Mouse (Mus musculus) neural tube, embryonic 13.5 days (tissue): ENCODE results near the gene Asb14. TPM values are rescaled to one million over a fixed set of nuclear protein-coding genes. Genes with fewer than 3 reads are reported as not detected.
"Not testable (repeated sequence)": the region's sequence is repeated elsewhere in the genome, so short reads cannot be mapped to it uniquely, and the experiment has no call there.

Experiments
- ATAC-seq: fragments of 200-750 bp; cut with Nextera tagmentation; 2 replicates; pipeline ENCODE4 v1.8.0; 2017; ENCODE audit warnings: low read depth, mild to moderate bottlenecking, moderate TSS enrichment, moderate library complexity
- H3K27ac ChIP-seq: fragments of 300-500 bp; sonication (generic); replicated peaks from 2 replicates; pipeline ENCODE4 v1.5.1; 2015; ENCODE audit warnings: moderate library complexity, mild to moderate bottlenecking, inconsistent platforms
- H3K27me3 ChIP-seq: fragments of 300-500 bp; sonication (generic); 2 replicates; pipeline ENCODE4 v1.6.1; 2015; ENCODE audit warnings: mild to moderate bottlenecking, inconsistent platforms
- H3K36me3 ChIP-seq: fragments of 300-500 bp; sonication (generic); 2 replicates; pipeline ENCODE4 v1.6.1; 2015; ENCODE audit warnings: mild to moderate bottlenecking, inconsistent platforms
- H3K4me1 ChIP-seq: fragments of 300-500 bp; sonication (generic); replicated peaks from 2 replicates; pipeline ENCODE4 v1.6.1; 2015; ENCODE audit warnings: inconsistent platforms
- H3K4me2 ChIP-seq: fragments of 300-500 bp; sonication (generic); 2 replicates; pipeline ENCODE4 v1.6.1; 2015; ENCODE audit warnings: inconsistent platforms, mild to moderate bottlenecking, moderate library complexity
- H3K4me3 ChIP-seq: fragments of 300-500 bp; sonication (generic); 2 replicates; pipeline ENCODE4 v1.5.1; 2015; ENCODE audit warnings: mild to moderate bottlenecking, inconsistent platforms
- H3K9ac ChIP-seq: fragments of 300-500 bp; sonication (generic); 2 replicates; pipeline ENCODE4 v1.6.1; 2015; ENCODE audit warnings: moderate library complexity, mild to moderate bottlenecking, inconsistent platforms
- H3K9me3 ChIP-seq: fragments of 300-500 bp; sonication (generic); 2 replicates; pipeline ENCODE4 v1.6.1; 2016; ENCODE audit warnings: inconsistent platforms
- WGBS: fragments of 180-500 bp; shearing (Covaris S2); methylation state at CpG from one replicate; pipeline ENCODE4 v1.1.7; 2015; 5-methylcytosine and 5-hydroxymethylcytosine counted together
- polyA plus RNA-seq: library from polyadenylated mRNA; unstranded; fragments of >200 nt; fragmentation: Nextera tagmentation; extraction: Ambion mirVana; gene quantifications from 2 replicates; pipeline ENCODE4 v1.2.1, GENCODE M21; 2015

The Asb14 gene
- polyA plus RNA-seq, 1 experiment from 2014 or later: 0.22 TPM

DNA sequence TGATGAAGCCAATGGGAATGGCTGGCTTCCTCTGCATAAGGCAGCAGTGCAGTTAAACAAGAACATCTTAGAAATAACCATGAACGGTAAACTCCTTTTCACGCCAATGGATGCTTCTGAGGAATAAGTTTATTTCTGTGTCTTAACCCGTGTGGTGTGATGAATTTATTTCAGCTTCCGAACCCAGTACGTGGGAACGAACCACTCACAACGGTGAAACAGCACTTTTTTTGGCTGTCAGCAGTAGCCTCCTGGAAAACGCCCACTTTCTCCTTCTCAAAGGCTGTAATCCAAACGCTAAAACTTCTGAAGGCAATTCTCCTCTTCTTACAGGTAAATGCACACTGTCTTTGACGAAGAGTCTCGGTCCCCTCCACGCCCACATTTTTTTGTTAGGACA, 6.5 kb downstream of the Asb14 start:
- H3K27me3 ChIP-seq: no peaks in the 10 kb centered on the region
- H3K9me3 ChIP-seq: no peaks in the 10 kb centered on the region
- H3K4me1 ChIP-seq: no peaks in the 10 kb centered on the region
- no peak overlapping the region for H3K9ac ChIP-seq
- no peaks in the 10 kb centered on the region for H3K36me3 ChIP-seq
- H3K4me3 ChIP-seq: no peak overlapping the region
- no peak overlapping the region for H3K4me2 ChIP-seq
- no peak overlapping the region for H3K27ac ChIP-seq
- no peak for ATAC-seq
- 91% methylated on average over 12 of the region's 12 CpGs for WGBS

DNA sequence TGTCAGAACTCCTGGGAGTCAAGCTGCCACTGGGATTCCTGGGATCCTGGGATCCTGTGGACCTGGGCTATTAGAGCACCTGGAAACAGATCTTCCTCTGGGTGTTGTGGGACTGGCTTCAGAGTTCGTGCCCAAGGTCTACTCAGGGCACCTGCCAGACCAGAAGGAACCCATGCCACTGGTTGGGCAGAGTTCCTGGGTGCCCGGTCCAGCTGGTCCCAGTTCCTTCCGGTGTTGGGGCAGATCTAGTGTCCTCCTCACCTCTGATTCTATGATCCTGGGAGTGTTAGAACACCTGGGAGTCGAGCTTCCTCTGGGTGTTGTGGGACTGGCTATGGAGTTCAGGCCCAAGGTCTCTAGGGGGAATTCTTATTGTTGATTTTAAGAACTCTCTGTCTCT, 13.0 kb downstream of the Asb14 start:
- no peak overlapping the region for H3K9ac ChIP-seq
- no peaks in the 10 kb centered on the region for H3K27me3 ChIP-seq
- H3K4me3 ChIP-seq: no peak overlapping the region
- H3K4me1 ChIP-seq: no peaks in the 10 kb centered on the region
- H3K4me2 ChIP-seq: no peak overlapping the region
- WGBS: 91% methylated on average over 4 of the region's 4 CpGs
- no peak for ATAC-seq
- H3K27ac ChIP-seq: no peak overlapping the region
- H3K9me3 ChIP-seq: no peaks in the 10 kb centered on the region
- 0 out of 2 replicates have a peak, but pooled peaks cover 3% of the 10 kb centered on the region for H3K36me3 ChIP-seq

DNA sequence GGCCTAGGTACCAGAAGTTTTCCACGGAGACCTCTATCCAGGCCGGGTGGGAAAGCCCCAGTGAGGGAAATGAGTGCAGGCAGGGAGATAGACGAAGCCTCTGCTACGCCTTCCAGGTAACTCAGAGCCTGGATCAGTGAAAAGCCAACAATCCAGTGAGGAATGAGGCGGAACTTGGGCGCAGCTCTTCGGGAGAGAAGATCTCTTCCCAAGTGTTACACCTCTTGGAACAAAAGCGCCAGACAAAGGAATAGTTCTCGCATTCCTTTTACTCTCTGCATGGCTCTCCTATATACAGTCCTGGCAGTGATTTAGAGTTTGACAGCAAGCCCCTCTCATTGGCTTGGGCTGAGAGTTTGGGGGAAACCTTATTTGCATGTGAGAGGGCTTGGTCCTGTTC, 16.1 kb downstream of the Asb14 start:
- not testable (repeated sequence) for H3K36me3 ChIP-seq, H3K4me1 ChIP-seq, ATAC-seq, H3K4me2 ChIP-seq, H3K27me3 ChIP-seq, H3K4me3 ChIP-seq, H3K9ac ChIP-seq, H3K9me3 ChIP-seq, H3K27ac ChIP-seq
- 39% methylated on average over 9 of the region's 9 CpGs for WGBS

DNA sequence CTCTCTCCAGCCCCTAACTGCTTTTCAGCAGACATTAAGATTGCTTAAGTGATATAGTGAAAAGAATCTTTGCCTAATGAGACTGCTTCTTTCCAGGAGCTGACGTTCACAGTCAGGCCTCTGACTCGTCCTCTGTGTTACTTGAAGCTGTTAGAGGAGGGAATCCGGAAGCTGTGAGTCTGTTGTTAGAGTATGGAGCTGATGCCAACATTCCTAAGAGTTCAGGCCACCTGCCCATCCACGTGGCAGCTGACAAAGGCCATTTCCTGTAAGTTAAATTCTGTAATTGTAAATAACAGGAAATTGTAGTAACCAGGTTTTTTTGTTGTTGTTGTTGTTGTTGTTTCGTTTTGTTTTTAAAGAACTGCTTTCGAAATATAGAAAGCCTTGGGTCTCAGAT, 16.8 kb downstream of the Asb14 start:
- 0 out of 2 replicates have a peak, but pooled peaks cover 7% of the 10 kb centered on the region for H3K36me3 ChIP-seq
- H3K27ac ChIP-seq: no peak overlapping the region
- no peaks in the 10 kb centered on the region for H3K27me3 ChIP-seq
- H3K4me2 ChIP-seq: no peak overlapping the region
- H3K4me1 ChIP-seq: no peaks in the 10 kb centered on the region
- no peaks in the 10 kb centered on the region for H3K9me3 ChIP-seq
- H3K9ac ChIP-seq: no peak overlapping the region
- WGBS: 75% methylated on average over 6 of the region's 6 CpGs
- H3K4me3 ChIP-seq: no peak overlapping the region
- ATAC-seq: no peak

DNA sequence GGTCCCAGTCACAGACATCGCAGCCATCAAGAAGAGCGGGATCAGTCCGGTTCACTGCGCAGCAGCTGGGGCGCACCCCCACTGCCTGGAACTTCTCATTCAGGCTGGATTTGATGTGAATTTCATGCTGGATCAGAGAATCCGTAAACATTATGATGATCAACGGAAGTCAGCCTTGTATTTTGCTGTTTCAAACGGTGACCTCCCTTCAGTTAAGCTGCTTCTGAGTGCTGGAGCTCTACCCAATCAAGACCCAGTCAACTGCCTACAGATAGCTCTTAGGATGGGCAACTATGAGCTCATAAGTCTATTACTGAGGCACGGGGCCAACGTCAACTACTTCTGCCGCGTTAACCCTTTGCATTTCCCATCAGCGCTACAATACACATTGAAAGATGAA, 17.5 kb downstream of the Asb14 start:
- Histone ChIP-seq H3K36me3 (0 out of 2 replicates have a peak, but pooled peaks cover 7% of the 10 kb centered on the region), H3K27ac (no peak overlapping the region), H3K4me3 (no peak overlapping the region), H3K9ac (no peak overlapping the region), H3K4me2 (no peak overlapping the region), H3K27me3 (no peaks in the 10 kb centered on the region), H3K4me1 (no peaks in the 10 kb centered on the region), H3K9me3 (no peaks in the 10 kb centered on the region)
- no peak for ATAC-seq
- 94% methylated on average over 13 of the region's 13 CpGs for WGBS

DNA sequence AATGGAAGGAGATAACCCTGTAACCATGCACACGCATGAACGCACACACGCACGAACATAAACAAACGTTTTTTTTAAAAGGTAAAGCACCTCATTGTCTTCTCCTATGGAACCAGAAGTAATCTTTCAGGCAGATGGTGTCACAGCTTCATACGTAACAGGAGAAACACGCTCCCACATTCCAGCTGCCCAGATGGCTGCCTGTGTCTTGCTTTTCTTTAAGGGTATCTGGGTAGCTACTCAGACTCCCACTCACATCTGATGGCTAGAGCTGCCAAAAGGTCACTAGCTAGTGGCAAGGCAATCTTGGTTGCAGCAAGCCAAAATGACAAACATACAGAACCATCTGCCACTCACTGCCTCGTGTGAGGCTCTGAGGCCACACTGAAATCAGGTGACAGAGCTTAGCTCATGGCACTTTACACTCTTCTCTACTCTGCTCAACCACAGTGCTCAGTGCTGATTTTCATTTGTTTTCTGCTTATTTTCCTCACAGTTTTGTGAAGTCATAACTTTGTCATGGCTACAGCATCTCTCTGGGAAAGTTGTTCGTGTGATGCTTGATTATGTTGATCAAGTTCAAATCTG, 19.4 kb downstream of the Asb14 start:
- H3K4me1 ChIP-seq: no peaks in the 10 kb centered on the region
- H3K36me3 ChIP-seq: peaks cover 12% of the 10 kb centered on the region
- no peak for ATAC-seq
- H3K9ac ChIP-seq: no peak overlapping the region
- 63% methylated on average over 9 of the region's 9 CpGs for WGBS
- no peaks in the 10 kb centered on the region for H3K27me3 ChIP-seq
- no peak overlapping the region for H3K27ac ChIP-seq
- no peak overlapping the region for H3K4me2 ChIP-seq
- no peaks in the 10 kb centered on the region for H3K9me3 ChIP-seq
- H3K4me3 ChIP-seq: no peak overlapping the region

DNA sequence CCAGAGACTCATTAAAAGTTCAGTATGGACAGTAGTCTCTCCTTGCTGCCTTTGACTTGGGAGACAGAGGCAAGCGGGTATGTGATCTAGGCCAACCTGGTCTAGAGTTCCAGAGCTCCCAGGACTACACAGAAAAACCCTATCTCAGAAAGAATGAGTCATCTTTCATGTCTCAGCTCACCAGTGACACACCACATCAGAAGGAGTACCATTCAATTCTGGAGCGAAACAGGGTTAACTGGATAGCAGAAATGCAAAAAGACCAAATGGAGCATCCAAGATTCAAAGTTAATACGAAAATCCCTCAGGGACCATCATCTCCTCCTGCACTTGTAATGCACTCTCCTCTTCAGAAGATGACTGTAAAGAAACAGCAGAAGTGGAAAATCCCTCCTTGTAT, 25.0 kb downstream of the Asb14 start:
- no peak overlapping the region for H3K9ac ChIP-seq
- no peak overlapping the region for H3K4me2 ChIP-seq
- H3K4me3 ChIP-seq: no peak overlapping the region
- no peak overlapping the region for H3K27ac ChIP-seq
- H3K9me3 ChIP-seq: no peaks in the 10 kb centered on the region
- peaks cover 48% of the 10 kb centered on the region for H3K36me3 ChIP-seq
- ATAC-seq: no peak
- no peaks in the 10 kb centered on the region for H3K27me3 ChIP-seq
- WGBS: 96% methylated on average over 3 of the region's 3 CpGs
- no peaks in the 10 kb centered on the region for H3K4me1 ChIP-seq

DNA sequence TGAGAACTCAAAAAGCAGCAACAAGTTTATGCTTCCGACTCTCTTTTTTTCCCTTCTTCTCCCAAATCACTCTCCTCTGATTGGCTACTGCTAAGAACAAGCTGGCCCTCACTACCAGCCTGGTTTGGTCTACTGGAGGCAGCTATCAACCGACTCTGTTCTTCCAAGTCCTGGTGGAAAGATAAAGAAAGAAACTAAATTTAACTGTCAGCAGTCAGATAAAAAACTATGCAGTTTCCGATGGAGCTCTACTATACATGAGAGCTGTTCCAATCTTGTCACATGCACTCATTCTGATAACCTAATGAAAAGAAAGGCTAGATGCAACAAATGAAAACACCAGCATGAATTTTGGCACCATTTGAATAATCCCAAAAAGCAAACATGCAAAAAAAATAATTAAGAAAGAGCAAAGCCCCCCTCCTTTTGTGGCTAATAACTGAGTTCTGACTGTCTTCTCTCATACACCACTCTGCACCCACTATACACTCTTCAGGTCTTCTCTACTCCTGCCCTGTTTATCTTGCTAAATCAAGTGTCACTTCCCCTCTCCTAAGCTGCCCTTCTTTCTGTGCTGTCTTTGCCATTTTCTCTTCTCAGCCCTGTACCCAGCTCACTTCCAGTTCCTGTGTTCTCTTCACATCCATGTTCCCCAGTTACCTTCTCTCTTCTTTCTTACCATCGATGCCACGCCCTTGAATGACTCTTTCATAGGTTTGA, 29.5 kb downstream of the Asb14 start:
- no peak overlapping the region for H3K9ac ChIP-seq
- H3K4me3 ChIP-seq: no peak overlapping the region
- H3K27me3 ChIP-seq: no peaks in the 10 kb centered on the region
- H3K36me3 ChIP-seq: peaks cover 70% of the 10 kb centered on the region
- H3K4me2 ChIP-seq: no peak overlapping the region
- H3K27ac ChIP-seq: no peak overlapping the region
- H3K9me3 ChIP-seq: no peaks in the 10 kb centered on the region
- H3K4me1 ChIP-seq: no peaks in the 10 kb centered on the region
- ATAC-seq: no peak
- WGBS: 93% methylated on average over 5 of the region's 5 CpGs

DNA sequence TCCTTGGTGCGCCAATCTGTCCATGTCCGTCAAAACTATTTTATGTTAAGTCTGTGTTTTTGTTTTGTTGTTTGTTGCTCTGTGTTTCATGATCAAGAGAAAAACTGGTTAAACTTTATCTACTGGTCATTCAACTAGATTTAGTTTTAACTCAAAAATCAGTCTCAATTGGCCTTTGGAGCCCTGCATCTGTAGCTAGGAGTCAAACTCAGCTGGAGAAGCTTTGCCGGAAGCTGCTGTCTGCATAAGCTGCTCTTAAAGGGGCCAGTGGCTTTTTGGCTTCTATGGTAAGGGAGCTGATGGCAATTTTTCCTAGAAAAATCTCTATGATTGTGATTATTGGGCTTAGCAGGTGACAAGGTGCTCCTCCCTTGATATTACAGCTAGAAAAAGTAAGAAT, 40.5 kb downstream of the Asb14 start:
- H3K27me3 ChIP-seq: no peaks in the 10 kb centered on the region
- no peak for ATAC-seq
- no peak overlapping the region for H3K9ac ChIP-seq
- no peak overlapping the region for H3K27ac ChIP-seq
- no peak overlapping the region for H3K4me3 ChIP-seq
- 86% methylated on average over 3 of the region's 3 CpGs for WGBS
- no peak overlapping the region for H3K4me2 ChIP-seq
- H3K36me3 ChIP-seq: peaks cover 53% of the 10 kb centered on the region
- H3K4me1 ChIP-seq: no peaks in the 10 kb centered on the region
- no peaks in the 10 kb centered on the region for H3K9me3 ChIP-seq

DNA sequence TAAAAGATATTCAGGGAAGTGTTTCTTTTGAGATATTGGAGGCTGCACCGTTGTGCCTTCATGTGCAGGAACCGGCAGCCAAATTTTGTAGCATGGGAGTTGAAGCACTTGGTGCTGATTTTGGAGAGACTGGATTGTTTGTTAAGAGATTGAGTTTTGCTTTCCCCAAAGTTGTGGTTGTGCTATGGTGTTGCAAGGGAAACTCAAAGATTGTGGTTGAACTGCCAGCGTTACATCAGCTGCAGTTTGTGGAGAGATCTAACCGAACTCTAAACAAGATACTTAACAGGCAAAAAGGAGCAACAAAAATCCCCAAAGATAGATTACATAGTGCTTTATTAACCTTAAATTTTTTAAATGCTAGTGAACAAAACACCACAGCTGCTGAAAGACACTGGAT, 41.2 kb downstream of the Asb14 start:
- WGBS: 96% methylated on average over 4 of the region's 4 CpGs
- Histone ChIP-seq H3K27ac (no peak overlapping the region), H3K4me1 (no peaks in the 10 kb centered on the region), H3K36me3 (peaks cover 57% of the 10 kb centered on the region), H3K27me3 (no peaks in the 10 kb centered on the region), H3K4me3 (no peak overlapping the region), H3K9ac (no peak overlapping the region), H3K9me3 (no peaks in the 10 kb centered on the region), H3K4me2 (no peak overlapping the region)
- no peak for ATAC-seq

DNA sequence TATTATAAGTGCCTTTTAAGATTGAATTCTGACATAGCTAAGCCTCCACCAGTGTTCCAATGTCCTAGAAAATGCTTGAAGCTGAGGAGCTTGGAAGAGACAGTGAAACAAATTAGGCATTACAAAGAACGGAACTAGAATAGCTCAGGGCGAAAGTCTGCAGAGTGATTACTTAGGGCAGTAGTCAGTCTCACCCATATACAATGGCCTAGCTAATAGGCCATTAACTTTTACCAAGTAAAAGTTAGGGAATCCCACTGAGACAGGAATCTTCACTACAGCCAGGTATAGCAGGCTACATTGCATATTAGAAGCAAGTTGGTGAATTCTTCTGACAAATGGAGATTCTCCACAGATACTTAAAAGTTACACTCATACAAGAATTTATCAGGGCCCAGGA, 61.8 kb downstream of the Asb14 start:
- not testable (repeated sequence) for H3K9ac ChIP-seq, H3K27me3 ChIP-seq, ATAC-seq, H3K27ac ChIP-seq, H3K4me2 ChIP-seq, H3K4me3 ChIP-seq, H3K4me1 ChIP-seq, H3K9me3 ChIP-seq
- WGBS: 36% methylated on average over 2 of the region's 2 CpGs
- H3K36me3 ChIP-seq: peaks cover 45% of the 10 kb centered on the region

DNA sequence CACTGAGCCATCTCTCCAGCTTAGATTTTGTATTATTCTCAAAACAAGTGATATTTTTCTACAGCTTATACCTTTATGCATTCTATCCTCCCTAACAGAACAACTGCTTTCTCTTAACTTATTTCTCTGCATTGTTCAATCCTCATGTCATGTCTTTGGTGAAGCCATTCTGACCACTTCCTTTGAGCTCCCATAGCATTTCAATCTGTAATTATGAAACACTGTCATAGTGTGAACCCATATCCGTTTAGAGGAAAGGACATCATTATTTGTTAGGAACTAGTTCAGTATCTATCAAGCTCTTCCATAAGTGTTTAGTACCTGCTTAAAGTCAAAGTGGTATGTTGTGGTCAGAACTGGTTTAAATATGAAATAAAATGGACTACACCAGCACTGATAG, 66.2 kb downstream of the Asb14 start:
- H3K4me3 ChIP-seq: no peak overlapping the region
- ATAC-seq: no peak
- no peaks in the 10 kb centered on the region for H3K27me3 ChIP-seq
- H3K4me1 ChIP-seq: no peaks in the 10 kb centered on the region
- no peak overlapping the region for H3K4me2 ChIP-seq
- no peak overlapping the region for H3K27ac ChIP-seq
- peaks cover 41% of the 10 kb centered on the region for H3K36me3 ChIP-seq
- H3K9me3 ChIP-seq: no peaks in the 10 kb centered on the region
- WGBS: 82% methylated on average over 1 of the region's 1 CpGs
- no peak overlapping the region for H3K9ac ChIP-seq
